Mouse (Mus musculus) cerebellum, adult 2 months (tissue): Measurements from ENCODE around the gene Uaca. TPM values are rescaled to one million over a fixed set of nuclear protein-coding genes. Genes with fewer than 3 reads are reported as not detected.

Experiments
- DNase-seq, 2 experiments: peaks; one replicate each; pipeline ENCODE4 v3.0.0; 2021
- H3K27ac ChIP-seq: fragments of 200-500 bp; 2 replicates; pipeline ENCODE4 v1.5.1; 2012; ENCODE audit warnings: low read length, control low read depth, inconsistent platforms; ENCODE audit not compliant: insufficient read depth
- H3K27me3 ChIP-seq: fragments of 200-500 bp; 2 replicates; pipeline ENCODE4 v1.6.1; 2012; ENCODE audit warnings: inconsistent platforms, mild to moderate bottlenecking, low read length, moderate library complexity; ENCODE audit not compliant: control insufficient read depth, insufficient read depth
- H3K4me1 ChIP-seq: fragments of 200-500 bp; 2 replicates; pipeline ENCODE4 v1.6.1; 2011; ENCODE audit warnings: low read length; ENCODE audit not compliant: control insufficient read depth, insufficient read depth
- H3K4me3 ChIP-seq: fragments of 200-500 bp; replicated peaks from 2 replicates; pipeline ENCODE3; 2011; ENCODE audit warnings: mild to moderate bottlenecking, low read depth, low read length, control low read depth; ENCODE audit not compliant: insufficient read depth
- CTCF ChIP-seq: fragments of 200-500 bp; IDR thresholded peaks from 2 replicates; pipeline ENCODE4 v1.5.1; 2011; ENCODE audit warnings: low read depth, mild to moderate bottlenecking, control low read depth, low read length, moderate library complexity, borderline replicate concordance; ENCODE audit not compliant: insufficient read depth
- POLR2A ChIP-seq: fragments of 200-500 bp; IDR thresholded peaks from 2 replicates; pipeline ENCODE4 v1.6.1; 2011; ENCODE audit warnings: low read length, control low read depth, borderline replicate concordance; ENCODE audit not compliant: insufficient read depth
- WGBS: fragments of 180-500 bp; shearing (Covaris S2); methylation state at CpG from one replicate; pipeline ENCODE4 v1.1.7; 2018; 5-methylcytosine and 5-hydroxymethylcytosine counted together
- polyA plus RNA-seq: library from polyadenylated mRNA; depleted of rRNA; stranded (reverse); fragments of >200 nt; gene quantifications from 2 replicates; pipeline ENCODE4 v1.2.3, GENCODE M21; 2012

Gene Uaca
- polyA plus RNA-seq, 1 experiment = 6.7 TPM

GRCm38 (mm10) chr9:60876531-60876930 is 82.2 kb downstream of the Uaca start:
- TF ChIP-seq CTCF = no peak
- WGBS = 28% methylated on average over 8 of the region's 8 CpGs
- DNase-seq = no peak
- Histone ChIP-seq H3K27ac (no peak overlapping the region), H3K27me3 (no peaks in the 10 kb centered on the region), H3K4me1 (no peaks in the 10 kb centered on the region), H3K4me3 (no peak overlapping the region)

- Histone ChIP-seq H3K4me3 (no peak overlapping the region), H3K27me3 (no peaks in the 10 kb centered on the region), H3K4me1 (no peaks in the 10 kb centered on the region), H3K27ac (no peak overlapping the region)
- no peak for TF ChIP-seq CTCF
- TF ChIP-seq POLR2A = no peak
- DNase-seq = no peak
- 42% methylated on average over 8 of the region's 8 CpGs for WGBS
These were observed 83.8 kb downstream of the Uaca start for GRCm38 (mm10) chr9:60878051-60878557.

GRCm38 (mm10) chr9:60878630-60879029 is 84.3 kb downstream of the Uaca start:
- H3K4me3 ChIP-seq = no peak overlapping the region
- no peak for DNase-seq
- no peak overlapping the region for H3K27ac ChIP-seq
- WGBS = 83% methylated on average over 3 of the region's 3 CpGs
- no peaks in the 10 kb centered on the region for H3K27me3 ChIP-seq
- no peaks in the 10 kb centered on the region for H3K4me1 ChIP-seq
- TF ChIP-seq POLR2A (no peak), CTCF (no peak)

GRCm38 (mm10) chr9:60885148-60885547 is 90.8 kb downstream of the Uaca start:
- Histone ChIP-seq H3K27ac (no peak overlapping the region), H3K4me3 (no peak overlapping the region), H3K27me3 (no peaks in the 10 kb centered on the region), H3K4me1 (no peaks in the 10 kb centered on the region)
- no peak for DNase-seq
- WGBS = 75% methylated on average over 6 of the region's 6 CpGs
- TF ChIP-seq POLR2A (no peak), CTCF (no peak)

- 31% methylated on average over 18 of the region's 18 CpGs for WGBS
- no peak for TF ChIP-seq CTCF
- TF ChIP-seq POLR2A = no peak
- no peak overlapping the region for H3K4me3 ChIP-seq
- no peaks in the 10 kb centered on the region for H3K4me1 ChIP-seq
- H3K27ac ChIP-seq = no peak overlapping the region
- no peak for DNase-seq
- H3K27me3 ChIP-seq = no peaks in the 10 kb centered on the region
These were observed 92.4 kb downstream of the Uaca start for GRCm38 (mm10) chr9:60886431-60887371.

GRCm38 (mm10) chr9:60887389-60887811 is 93.1 kb downstream of the Uaca start:
- DNase-seq = peak in 1 of 2 experiments; percentile 10
- WGBS = 45% methylated on average over 9 of the region's 9 CpGs
- H3K27me3 ChIP-seq = no peaks in the 10 kb centered on the region
- no peaks in the 10 kb centered on the region for H3K4me1 ChIP-seq
- TF ChIP-seq CTCF = no peak
- TF ChIP-seq POLR2A = no peak
- no peak overlapping the region for H3K27ac ChIP-seq
- H3K4me3 ChIP-seq = no peak overlapping the region

GRCm38 (mm10) chr9:60893511-60893910 is 99.2 kb downstream of the Uaca start:
- no peak overlapping the region for H3K4me3 ChIP-seq
- 88% methylated on average over 6 of the region's 6 CpGs for WGBS
- H3K27ac ChIP-seq = no peak overlapping the region
- DNase-seq = no peak
- H3K4me1 ChIP-seq = no peaks in the 10 kb centered on the region
- TF ChIP-seq POLR2A (no peak), CTCF (no peak)
- no peaks in the 10 kb centered on the region for H3K27me3 ChIP-seq
